Mouse (Mus musculus) lung, postnatal 0 days (tissue): ENCODE measurements around the gene Egfem1.

Source experiments
- CTCF ChIP-seq: IDR thresholded peaks from 2 replicates; pipeline ENCODE4 v1.5.1; 2016; ENCODE audit warnings: antibody characterized with exemption, mild to moderate bottlenecking
- EP300 ChIP-seq: IDR thresholded peaks from 2 replicates; pipeline ENCODE4 v1.6.1; 2016; ENCODE audit warnings: antibody characterized with exemption, mild to moderate bottlenecking, control low read depth

GRCm38 (mm10) chr3:29292251-29292650, 210.4 kb downstream of the Egfem1 start:
- TF ChIP-seq CTCF (no peak), EP300 (no peak)
